Mouse (Mus musculus): Measurements from ENCODE around the gene Dclre1c.
"Not testable (repeated sequence)": the region's sequence is repeated elsewhere in the genome, so short reads cannot be mapped to it uniquely, and the experiment has no call there.

The Dclre1c gene
- long read RNA-seq, experiment 1, full-length matches to known transcripts, result 2 of 5 reads
- long read RNA-seq, experiment 1, partial matches to known transcripts, result 1 of 5 reads
- long read RNA-seq, experiment 1, other reads (novel, unspliced or antisense), result 2 of 5 reads
- long read RNA-seq, experiment 2, partial matches to known transcripts, result 0 of 4 reads
- long read RNA-seq, experiment 2, other reads (novel, unspliced or antisense), result 2 of 4 reads

DNA sequence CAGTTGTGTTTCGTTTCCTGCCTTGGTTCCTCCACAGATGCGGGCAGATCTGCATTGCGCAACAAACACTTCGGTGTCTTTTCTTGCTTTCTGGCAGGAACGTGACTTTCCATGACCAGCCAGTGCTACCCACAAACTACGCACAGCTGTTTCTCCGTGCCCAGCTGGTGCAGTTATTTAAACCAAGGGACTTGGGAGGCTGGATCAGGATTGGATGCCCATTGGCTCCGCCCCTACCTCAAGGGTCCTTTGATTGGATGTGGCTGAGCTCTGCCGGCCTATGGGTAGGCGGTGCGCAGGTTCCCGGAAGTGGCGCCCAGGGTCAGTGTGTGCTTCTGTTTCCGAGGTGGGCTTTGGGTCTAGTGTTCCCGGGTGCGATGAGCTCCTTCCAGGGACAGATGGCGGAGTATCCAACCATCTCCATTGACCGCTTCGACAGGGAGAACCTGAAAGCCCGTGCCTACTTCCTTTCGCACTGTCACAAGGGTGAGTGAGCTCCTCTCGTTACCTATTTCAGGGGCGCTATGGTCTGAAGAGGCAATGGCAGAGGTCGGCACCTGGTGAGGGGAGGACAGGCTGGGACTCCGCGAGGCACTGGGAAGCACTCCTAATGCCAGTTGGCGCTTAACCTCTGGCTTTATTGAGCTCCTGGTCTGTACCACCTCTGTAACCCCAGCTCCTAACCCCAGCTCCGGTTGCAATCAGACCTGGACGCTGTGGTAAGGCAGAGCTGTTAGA is at the start of gene Dclre1c:
Gene Dclre1c (plus strand): TSS at position 291 of the 738 bp plus-strand sequence.
- intact Hi-C loops (cut with DNase I), result no loop called here

DNA sequence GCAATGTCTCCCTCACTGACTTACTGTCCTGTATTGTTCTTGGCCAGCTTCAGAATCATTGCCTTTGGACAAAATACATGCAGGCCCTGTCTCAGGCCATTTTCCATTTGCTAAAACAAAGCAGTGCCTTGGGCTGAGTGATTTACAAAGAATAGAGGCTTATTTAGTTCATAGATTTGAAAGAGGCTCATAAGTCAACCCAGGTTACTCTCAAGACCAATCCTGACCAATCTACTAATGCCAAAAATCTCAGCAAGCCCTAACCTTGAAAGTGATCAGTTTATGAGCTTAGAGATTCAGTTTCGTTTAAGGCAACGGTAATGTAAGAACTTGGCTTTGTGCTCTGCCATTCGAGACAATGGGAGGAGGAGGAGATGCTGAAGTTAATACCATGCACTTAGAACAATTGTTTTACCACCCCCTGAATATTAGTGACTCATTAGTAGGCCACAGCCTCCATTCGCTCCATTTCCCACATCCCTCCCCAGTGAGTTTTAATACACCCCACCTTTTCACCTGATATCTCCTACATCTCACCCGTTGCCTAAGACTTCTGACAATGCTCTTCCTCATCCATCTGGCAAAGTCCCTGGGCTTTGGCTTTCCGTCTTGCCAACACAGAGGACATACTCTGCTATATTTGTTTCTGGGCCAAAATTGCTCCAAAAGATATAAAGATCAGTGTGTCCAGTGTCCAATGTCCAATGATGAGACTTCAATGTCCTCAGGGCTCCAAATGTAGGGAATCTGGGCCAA is 36.6 kb upstream of the Dclre1c start:
- intact Hi-C loops (cut with DNase I), result no loop called here

DNA sequence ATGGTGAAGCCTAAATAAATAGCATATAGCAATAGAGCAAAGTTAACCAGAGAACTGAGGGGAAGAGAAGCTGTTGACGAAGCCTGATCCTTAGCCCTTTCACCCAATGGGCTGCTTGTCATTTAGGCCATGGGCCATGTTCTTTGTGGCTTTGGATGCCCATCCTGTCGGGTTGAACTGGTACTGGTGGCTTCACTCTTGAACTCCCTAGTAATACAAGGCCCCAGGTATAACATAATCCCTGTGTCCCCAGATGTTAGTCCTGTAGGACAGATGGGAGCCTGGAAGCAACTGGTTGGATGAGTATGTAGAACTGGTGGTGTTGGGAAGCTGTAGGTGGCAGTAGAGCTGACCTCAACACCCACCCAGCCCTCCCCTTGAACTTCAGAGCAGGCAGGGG is 32.0 kb upstream of the Dclre1c start:
- intact Hi-C loops (cut with DNase I), result no loop called here

DNA sequence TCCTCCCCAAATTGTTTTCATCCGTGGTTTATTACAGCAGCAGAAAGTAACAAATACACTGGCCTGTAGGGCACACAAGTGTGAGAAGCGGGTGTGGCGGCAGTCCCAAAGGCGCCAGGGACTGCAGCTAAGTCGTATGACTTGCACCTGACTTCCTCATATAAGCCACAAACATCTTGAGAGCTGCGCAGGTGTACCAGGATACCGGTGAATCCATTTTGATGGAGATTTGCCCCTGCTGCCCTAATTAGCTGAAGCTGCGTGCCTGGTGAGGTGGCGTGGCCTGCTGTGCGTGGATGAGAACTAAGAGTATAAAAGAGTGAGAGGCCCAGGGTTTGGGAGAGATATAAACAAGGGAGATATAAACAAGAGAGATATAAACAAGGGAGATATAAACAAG is 26.8 kb upstream of the Dclre1c start, which contains the start of gene Olah:
Gene Olah (minus strand): TSS at position 101 of the 400 bp plus-strand sequence.
- intact Hi-C loops (cut with DNase I), result not testable (repeated sequence)

DNA sequence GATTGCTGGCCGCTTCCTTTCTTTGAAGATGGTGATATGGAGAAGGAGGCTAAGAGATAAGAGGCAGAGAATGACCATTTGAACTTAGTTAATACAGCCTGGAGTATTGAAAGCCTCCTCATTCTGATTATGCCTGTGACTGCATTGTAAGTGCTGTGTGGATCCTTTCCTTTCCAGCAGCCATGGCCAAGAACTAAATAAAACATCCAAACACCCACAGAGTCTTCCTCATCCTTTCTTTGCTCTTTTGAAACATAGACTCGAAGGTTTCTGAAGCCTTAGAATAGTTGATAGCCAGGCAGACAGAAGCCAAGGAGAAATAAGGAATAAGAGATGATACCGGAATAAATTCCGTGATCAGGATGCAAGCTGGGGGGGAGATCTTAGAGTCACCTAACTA is 17.9 kb upstream of the Dclre1c start:
- intact Hi-C loops (cut with DNase I), result no loop called here

DNA sequence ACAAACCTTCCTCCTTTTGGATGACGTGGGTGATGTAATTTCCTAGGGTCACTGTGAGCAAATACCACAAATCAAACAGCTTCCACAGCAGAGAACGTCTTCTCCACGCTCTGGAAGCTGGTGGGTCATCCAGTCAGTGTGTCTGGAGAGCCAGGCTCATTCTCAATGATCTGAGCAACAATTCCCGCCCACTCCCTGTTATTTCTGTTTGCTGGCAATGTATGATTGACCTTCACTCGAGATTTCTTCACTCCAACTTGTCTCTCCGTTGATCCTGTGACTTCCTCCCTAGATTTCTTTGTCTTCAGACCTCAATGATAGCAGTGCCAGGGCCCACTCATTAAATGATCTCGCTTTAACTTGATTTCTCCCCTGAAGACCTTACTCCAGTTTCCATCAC is 16.2 kb upstream of the Dclre1c start:
- intact Hi-C loops (cut with DNase I), result no loop called here

DNA sequence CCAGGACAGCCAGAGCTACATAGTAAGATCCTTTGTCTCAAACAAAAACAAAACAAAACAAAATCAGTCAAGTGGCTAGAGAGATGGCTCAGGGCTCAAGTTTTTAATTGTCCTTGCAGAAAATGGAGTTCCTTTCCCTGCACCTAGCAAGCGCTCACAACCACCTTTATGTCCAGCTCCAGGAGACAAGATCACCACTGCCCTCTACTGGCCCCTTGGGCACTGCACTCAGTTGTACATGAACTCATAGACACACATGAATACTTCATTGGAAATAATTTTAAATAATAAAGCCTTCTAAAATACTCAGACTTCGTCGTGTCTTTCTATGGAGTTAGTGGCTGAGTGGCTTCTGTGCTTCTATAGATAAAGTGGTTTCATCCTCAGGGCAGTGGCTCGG is 9.7 kb upstream of the Dclre1c start:
- intact Hi-C loops (cut with DNase I), result loop anchor here (1.0 kb wide), 1 partner anchor 64 kb away; no protein-coding TSS in a partner anchor

DNA sequence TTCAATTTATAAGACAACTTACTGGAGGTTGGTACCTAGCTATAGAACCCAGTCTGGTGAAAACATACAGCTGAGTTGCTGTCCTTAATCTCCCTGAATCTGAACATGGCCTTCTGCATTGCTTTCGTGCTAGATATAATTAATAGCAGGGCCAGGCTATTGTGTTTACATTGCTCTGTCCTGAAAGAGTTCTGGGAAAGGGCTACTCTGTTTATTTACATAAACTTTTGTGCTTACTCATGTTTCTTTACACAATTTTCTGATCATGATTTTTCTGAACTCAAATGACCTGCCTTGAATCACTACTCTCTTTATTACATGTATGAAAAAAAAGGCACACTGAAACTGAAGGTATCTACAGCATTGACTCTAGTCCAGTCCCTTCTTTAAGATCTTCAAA is 8.3 kb upstream of the Dclre1c start:
- intact Hi-C loops (cut with DNase I), result loop anchor here (5.0 kb wide), 1 partner anchor 97 kb away; the partner anchor contains the start of genes Cdnf, Gm45902 and Hspa14

DNA sequence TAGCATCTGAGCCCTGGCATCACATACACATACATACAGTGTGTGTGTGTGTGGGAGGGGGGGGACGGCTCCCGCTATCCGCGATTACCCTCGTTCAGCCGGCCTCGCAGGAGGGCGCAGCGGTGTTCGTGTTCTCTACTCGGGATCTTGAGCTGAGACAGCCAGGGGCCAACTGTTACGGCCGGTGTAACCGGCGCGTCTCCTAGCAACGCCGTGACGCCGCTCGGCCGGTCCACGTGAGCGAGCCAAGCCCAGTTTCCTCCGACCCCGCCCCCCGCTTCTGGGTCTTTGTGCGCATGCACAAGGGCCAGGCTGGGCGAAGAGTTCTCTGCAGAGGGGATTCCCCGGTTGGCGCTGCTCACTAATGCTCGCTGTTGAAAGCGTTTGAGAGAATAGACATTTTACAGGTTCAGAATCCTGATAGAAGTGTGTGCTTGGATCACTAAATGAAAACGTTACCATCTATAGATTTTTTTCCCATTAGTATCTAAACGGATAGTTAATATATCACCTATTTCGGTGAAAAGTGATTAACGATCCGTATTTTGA is 5.0 kb upstream of the Dclre1c start:
- intact Hi-C loops (cut with DNase I), result loop anchor here (5.0 kb wide), 1 partner anchor 93 kb away; the partner anchor contains the start of genes Cdnf, Gm45902 and Hspa14

DNA sequence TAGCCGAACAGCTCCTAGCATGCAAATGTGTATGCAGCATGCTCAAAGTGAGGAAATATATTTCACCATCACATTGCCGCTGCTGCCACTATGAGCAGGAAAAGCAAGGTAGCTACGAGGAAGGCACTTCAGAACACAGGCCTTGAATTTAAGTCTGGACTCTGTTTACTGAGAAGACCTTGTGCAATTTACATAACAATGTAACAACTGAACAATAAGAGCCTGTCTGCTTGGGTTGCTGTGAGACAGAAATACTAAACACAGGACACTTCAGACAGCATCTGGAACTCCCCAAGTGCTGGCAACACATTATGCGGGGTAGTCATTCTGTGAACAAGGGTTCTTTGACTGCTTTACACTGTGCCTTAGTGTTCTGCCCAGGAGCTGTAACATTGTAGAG is 3.8 kb upstream of the Dclre1c start:
- intact Hi-C loops (cut with DNase I), result no loop called here

DNA sequence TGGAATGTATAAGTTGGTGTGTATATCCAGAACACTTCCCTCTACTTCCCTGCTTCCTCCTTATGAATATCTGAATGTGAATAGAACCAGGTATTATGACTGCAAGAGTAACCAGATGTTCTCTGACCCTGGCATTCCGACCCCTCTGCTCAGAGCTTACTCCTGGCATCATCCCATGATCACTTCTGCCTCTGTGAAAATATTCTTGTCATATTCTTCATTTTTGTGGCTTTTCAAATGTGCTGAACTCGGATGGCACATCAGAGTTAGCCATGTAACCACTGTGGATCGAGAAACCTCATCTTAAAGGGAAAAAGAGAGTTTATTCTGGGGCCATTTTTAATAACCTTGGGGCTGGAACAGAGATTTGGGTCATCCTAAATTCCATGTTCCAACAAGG is 1.4 kb upstream of the Dclre1c start, which contains the start of gene Meig1:
Gene Meig1 (minus strand): TSS at position 101 of the 400 bp plus-strand sequence.
- intact Hi-C loops (cut with DNase I), result no loop called here

DNA sequence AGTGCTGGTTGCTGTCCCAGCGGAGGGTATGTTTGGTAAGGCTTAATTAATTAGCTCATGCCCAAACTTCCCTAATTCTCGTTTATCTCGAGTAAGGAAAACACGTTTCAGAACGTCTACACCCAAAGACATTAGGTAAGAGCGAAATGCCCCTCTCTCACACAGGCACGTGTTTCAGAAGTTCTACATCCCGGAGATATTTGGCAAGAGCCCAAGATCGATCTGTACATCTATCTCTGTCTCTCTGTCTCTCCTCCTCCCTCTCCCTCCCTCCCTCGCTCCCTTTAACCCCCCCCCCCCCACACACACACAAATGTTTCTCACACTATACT is 614 bp downstream of the Dclre1c start:
- intact Hi-C loops (cut with DNase I), result no loop called here

DNA sequence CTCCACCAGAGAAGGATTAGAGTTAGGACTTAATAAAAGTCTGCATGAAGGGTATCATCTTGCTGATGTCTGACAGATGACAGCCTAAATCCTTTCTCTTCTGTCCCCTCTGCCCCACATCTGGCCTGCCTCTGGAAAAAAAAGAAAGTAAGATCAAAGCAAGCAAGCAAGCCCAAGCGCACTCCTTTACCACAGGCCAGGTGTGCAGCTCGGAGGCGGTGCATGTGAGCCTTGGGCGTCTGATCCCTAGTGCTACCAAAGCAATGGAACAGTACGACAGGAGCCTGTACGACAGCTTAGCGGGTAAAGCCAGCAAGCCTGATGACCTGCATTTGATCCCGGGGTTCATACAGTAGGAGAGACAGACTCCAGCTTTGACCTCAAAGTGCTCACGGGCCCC is 7.0 kb downstream of the Dclre1c start:
- intact Hi-C loops (cut with DNase I), result no loop called here

DNA sequence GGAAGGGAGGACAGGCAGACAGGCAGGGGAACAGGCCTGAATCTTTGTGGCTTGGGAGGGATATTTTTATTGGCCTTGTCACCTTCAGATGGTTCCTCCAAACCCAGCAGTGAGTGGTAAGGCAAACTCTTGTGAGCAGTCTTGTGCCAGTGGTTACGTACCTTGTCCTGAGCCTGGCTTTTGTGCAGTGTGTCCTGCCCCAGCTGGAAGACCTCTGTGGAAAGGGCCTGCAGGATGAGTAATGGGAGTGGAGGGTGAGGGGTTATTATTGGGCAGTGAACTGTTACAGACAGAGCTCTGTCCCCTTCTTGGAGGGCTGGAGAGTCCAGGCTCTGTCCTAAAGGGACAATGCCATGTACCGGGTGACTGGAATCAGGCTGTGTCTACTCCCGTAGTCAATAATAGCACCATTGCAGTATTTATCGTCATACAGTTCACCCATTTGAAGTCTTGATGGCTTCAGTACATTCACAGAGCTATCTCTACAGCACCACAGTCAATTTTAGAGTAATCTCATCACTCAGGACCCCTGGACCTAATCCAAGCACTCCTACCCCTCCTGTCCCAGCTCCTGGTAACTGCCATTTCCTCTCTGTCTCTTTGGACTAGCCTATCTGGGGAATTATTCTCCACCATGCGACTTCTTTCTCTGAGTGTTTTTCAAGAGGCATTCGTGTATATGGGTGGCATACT is 11.6 kb downstream of the Dclre1c start:
- intact Hi-C loops (cut with DNase I), result no loop called here

DNA sequence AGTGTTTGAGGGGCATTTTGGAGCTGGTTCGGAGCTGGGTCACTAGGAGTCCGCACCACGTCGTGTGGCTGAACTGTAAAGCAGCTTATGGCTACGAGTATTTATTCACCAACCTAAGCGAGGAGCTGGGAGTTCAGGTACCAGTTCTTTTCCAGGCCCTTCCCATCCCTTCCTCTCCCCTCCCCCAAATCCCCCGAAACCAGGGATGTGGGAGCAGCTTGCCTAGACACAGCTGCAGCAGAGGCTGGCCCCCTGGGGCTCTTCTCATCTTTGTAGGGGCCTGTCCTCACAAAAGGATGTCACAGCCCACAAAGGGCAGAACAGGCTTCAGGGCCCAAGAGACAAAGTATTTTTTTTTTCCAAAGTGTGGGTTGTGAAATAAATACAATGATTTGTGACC is 14.0 kb downstream of the Dclre1c start:
- intact Hi-C loops (cut with DNase I), result no loop called here

DNA sequence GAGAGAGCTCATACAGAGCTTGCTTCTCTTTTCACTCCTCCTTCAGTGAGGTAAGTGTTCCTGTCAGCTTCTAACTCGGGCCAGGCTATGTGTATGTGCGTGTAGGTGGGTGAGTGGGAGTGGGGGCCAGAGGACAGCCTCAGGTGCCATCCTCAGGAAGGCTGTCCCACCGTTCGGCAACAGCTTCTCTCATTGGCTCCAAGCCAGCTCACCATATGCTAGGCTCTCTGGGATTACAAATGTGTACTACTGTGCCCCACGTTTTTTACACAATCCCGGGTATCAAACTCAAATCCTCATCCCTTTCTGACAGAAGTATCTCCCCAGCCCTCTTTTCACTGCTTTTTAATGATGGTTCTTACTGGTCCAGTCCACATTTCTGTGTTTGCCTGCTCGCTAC is 20.3 kb downstream of the Dclre1c start:
- intact Hi-C loops (cut with DNase I), result no loop called here

DNA sequence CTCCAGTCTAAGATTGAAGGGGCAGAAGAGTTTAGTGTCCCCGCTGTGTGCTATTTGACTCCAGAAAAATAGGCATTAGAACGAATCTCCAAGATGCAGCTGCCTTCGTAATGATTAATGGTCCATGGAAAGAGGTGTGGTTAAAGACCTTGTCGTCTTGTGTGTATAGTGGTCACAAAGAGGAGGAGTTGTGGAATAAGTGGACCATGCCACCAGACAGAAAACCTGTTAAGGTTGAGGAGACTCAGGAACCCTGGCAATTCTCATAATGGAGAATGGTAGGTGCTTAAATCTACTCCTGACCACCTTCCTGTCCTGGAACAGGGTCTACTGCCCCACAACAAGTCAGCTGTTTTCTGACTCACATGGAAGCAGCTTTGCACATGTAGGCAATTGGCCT is 22.1 kb downstream of the Dclre1c start:
- intact Hi-C loops (cut with DNase I), result no loop called here

DNA sequence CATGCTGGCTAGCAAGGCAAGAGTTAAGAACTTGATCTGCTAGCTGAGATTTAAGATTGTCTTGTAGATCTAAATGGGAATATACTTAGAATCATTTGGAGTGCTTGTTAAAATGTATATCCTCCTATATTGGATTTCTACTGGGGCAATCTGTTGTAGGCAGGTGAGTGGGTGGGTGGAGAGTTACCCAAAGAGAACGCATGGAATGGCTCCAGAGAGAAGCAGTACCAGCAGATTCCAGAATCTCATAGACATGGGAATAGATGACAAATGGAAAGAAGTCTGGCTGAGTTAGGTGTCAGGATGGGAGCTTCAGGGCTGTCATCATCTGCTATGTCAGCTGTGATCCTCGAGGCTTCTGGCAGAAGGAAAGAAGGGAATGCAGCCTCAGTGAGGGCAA is 25.5 kb downstream of the Dclre1c start:
- intact Hi-C loops (cut with DNase I), result no loop called here

DNA sequence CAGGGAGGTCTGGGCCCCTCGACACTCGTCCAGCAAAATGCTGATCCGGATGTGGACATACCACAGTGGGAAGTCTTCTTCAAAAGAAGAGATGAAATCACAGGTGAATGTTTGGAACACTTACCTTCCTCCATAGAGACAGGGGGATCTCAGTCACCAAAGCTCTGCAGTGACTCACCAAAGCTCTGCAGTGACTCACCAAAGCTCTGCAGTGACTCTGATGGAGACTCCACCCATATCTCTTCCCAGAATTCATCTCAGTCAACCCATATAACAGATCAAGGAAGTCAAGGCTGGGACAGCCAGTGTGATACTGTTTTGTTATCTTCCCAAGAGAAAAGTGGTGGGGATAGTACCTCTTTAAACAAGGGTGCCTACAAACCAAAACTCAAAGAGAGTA is 29.2 kb downstream of the Dclre1c start:
- intact Hi-C loops (cut with DNase I), result no loop called here

DNA sequence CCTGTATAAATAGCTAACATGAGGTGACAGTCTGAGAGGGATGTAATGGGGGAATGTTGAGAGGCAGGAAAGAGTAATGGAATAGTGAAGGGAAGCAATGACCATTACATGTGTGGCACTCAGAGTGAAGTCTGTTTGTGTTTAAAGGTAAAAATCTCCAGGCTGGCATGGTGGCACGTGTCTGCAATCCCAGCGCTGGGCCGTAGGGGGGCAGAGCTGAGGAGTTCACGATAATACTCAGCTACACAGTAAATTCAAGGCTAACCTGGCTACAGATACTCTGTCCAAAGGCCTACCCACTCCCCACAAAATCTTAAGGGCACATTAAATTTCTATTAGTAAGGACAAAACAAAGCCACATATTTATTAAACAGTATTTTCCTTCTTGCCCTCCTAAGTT is 32.7 kb downstream of the Dclre1c start:
- intact Hi-C loops (cut with DNase I), result no loop called here

DNA sequence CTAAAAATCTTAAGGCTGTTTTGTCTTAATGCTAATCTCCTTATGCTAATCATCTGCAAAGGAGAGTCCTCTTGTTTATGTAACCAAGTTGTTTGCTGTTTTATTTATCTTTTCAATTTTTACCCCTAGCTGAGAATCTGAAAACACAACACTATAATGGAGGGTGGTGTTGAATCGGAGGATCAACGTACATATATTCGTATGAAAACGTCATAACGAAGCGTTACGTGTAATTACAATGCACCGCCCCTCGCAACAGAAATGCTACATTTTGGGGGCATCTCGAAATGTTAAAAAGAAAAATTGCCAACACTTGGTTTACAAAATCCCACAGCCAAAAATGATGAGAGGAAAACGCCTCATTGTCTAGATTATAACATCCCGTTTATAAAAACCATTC is 50.0 kb downstream of the Dclre1c start:
- intact Hi-C loops (cut with DNase I), result loop anchor here (5.0 kb wide), 1 partner anchor 47 kb away; no protein-coding TSS in a partner anchor

Data from adrenal gland (tissue).